Mouse (Mus musculus) CH12.LX (cell line): ENCODE results near the gene Gprin1. TPM values are rescaled to one million over a fixed set of nuclear protein-coding genes. Genes with fewer than 3 reads are reported as not detected.

Source experiments
- DNase-seq: peaks from one replicate; pipeline ENCODE4 v3.0.0-alpha.2; 2013; ENCODE audit errors: extremely low read depth
- H3K27ac ChIP-seq: 2 replicates; pipeline ENCODE4 v1.5.1; 2012; ENCODE audit warnings: low read depth, mild to moderate bottlenecking, control low read depth, moderate library complexity; ENCODE audit not compliant: insufficient read depth
- H3K27me3 ChIP-seq: replicated peaks from 2 replicates; pipeline ENCODE3; 2012; ENCODE audit warnings: inconsistent platforms
- H3K36me3 ChIP-seq, 2 experiments: replicated peaks in 1 of 2; 2 replicates each; pipeline versions ENCODE3 to v1.6.1; 2012; ENCODE audit warnings: inconsistent platforms in 1 of 2, low read length in 1 of 2, mild to moderate bottlenecking in 1 of 2, mixed read lengths in 1 of 2, moderate library complexity in 1 of 2; ENCODE audit not compliant: control insufficient read depth in 1 of 2, insufficient read depth in 1 of 2
- H3K4me1 ChIP-seq, 2 experiments: 2 replicates each; pipeline ENCODE4 v1.6.1; 2012; ENCODE audit warnings: inconsistent platforms in 1 of 2, moderate library complexity in 1 of 2; ENCODE audit not compliant: insufficient read depth in 2 of 2, control insufficient read depth in 1 of 2
- H3K4me2 ChIP-seq: 2 replicates; pipeline ENCODE4 v1.6.1; 2012; ENCODE audit warnings: low read depth, mild to moderate bottlenecking, control low read depth; ENCODE audit not compliant: poor library complexity, insufficient read depth, severe bottlenecking
- H3K4me3 ChIP-seq, 3 experiments: fragments of 150-350 bp in 1 of 3; sonication (generic) in 1 of 3; replicated peaks in 1 of 3; 2 replicates each; pipeline versions ENCODE3 to v1.5.1; 2011 to 2012; ENCODE audit warnings: low read depth in 2 of 3, low read length in 2 of 3, mild to moderate bottlenecking in 2 of 3, moderate library complexity in 2 of 3, control low read depth in 1 of 3, improper control_type of control experiment in 1 of 3, inconsistent platforms in 1 of 3, mixed read lengths in 1 of 3; ENCODE audit not compliant: poor library complexity in 1 of 3
- H3K79me2 ChIP-seq: replicated peaks from 2 replicates; pipeline ENCODE4 v1.6.1; 2012; ENCODE audit warnings: mild to moderate bottlenecking, moderate library complexity; ENCODE audit not compliant: control insufficient read depth, poor library complexity, insufficient read depth, severe bottlenecking; ENCODE audit errors: extremely low read depth
- H3K9ac ChIP-seq: 2 replicates; pipeline ENCODE4 v1.6.1; 2012; ENCODE audit warnings: low read depth, mild to moderate bottlenecking, control low read depth, moderate library complexity; ENCODE audit not compliant: insufficient read depth
- H3K9me3 ChIP-seq: replicated peaks from 2 replicates; pipeline ENCODE3; 2012; ENCODE audit warnings: low read length, inconsistent platforms, mixed read lengths
- BHLHE40 ChIP-seq: IDR thresholded peaks from 2 replicates; pipeline ENCODE4 v1.6.1; 2011; ENCODE audit warnings: mild to moderate bottlenecking, low read depth, low read length, improper control_type of control experiment
- CHD1 ChIP-seq: IDR thresholded peaks from 2 replicates; pipeline ENCODE4 v1.6.1; 2012; ENCODE audit warnings: low read depth, low read length, improper control_type of control experiment, inconsistent platforms
- CHD2 ChIP-seq: IDR thresholded peaks from 2 replicates; pipeline ENCODE4 v1.6.1; 2011; ENCODE audit warnings: low read length, improper control_type of control experiment
- E2F4 ChIP-seq: IDR thresholded peaks from 2 replicates; pipeline ENCODE4 v1.6.1; 2011; ENCODE audit warnings: low read depth, low read length, improper control_type of control experiment; ENCODE audit not compliant: insufficient replicate concordance
- ELF1 ChIP-seq: IDR thresholded peaks from 2 replicates; pipeline ENCODE4 v1.6.1; 2014; ENCODE audit warnings: low read depth, mild to moderate bottlenecking, inconsistent platforms, low read length, improper control_type of control experiment
- EP300 ChIP-seq: IDR thresholded peaks from 2 replicates; pipeline ENCODE4 v1.6.1; 2011; ENCODE audit warnings: low read length, improper control_type of control experiment
- GABPA ChIP-seq: IDR thresholded peaks from 2 replicates; pipeline ENCODE4 v1.6.1; 2012; ENCODE audit warnings: low read depth, low read length, improper control_type of control experiment, inconsistent platforms; ENCODE audit not compliant: insufficient replicate concordance
- HCFC1 ChIP-seq: IDR thresholded peaks from 2 replicates; pipeline ENCODE4 v1.6.1; 2012; ENCODE audit warnings: low read depth, mild to moderate bottlenecking, inconsistent platforms, low read length, improper control_type of control experiment
- IRF4 ChIP-seq: IDR thresholded peaks from 2 replicates; pipeline ENCODE4 v1.6.1; 2014; ENCODE audit warnings: low read depth, mild to moderate bottlenecking, inconsistent platforms, low read length, improper control_type of control experiment
- JUND ChIP-seq: conservative IDR thresholded peaks from 2 replicates; pipeline ENCODE4 v1.6.1; 2011; ENCODE audit warnings: low read depth, low read length, improper control_type of control experiment
- MAX ChIP-seq: IDR thresholded peaks from 2 replicates; pipeline ENCODE4 v1.6.1; 2011; ENCODE audit warnings: low read length, improper control_type of control experiment
- MAZ ChIP-seq: IDR thresholded peaks from 2 replicates; pipeline ENCODE4 v1.6.1; 2012; ENCODE audit warnings: low read depth, mild to moderate bottlenecking, inconsistent platforms, low read length, improper control_type of control experiment, moderate library complexity
- MEF2A ChIP-seq: IDR thresholded peaks from 2 replicates; pipeline ENCODE4 v1.6.1; 2014; ENCODE audit warnings: low read depth, mild to moderate bottlenecking, inconsistent platforms, low read length, improper control_type of control experiment, borderline replicate concordance
- MXI1 ChIP-seq: IDR thresholded peaks from 2 replicates; pipeline ENCODE4 v1.6.1; 2011; ENCODE audit warnings: mild to moderate bottlenecking, low read depth, low read length, improper control_type of control experiment
- MYC ChIP-seq: IDR thresholded peaks from 2 replicates; pipeline ENCODE4 v1.6.1; 2011; ENCODE audit warnings: low read depth, mild to moderate bottlenecking, improper control_type of control experiment, low read length
- NELFE ChIP-seq: IDR thresholded peaks from 2 replicates; pipeline ENCODE4 v1.6.1; 2011; ENCODE audit warnings: low read depth, low read length, improper control_type of control experiment
- NRF1 ChIP-seq: IDR thresholded peaks from 2 replicates; pipeline ENCODE4 v1.6.1; 2014; ENCODE audit warnings: low read depth, mild to moderate bottlenecking, inconsistent platforms, low read length, improper control_type of control experiment, moderate library complexity
- PAX5 ChIP-seq: IDR thresholded peaks from 2 replicates; pipeline ENCODE4 v1.6.1; 2012; ENCODE audit warnings: low read length, inconsistent platforms, mixed read lengths
- POLR2A ChIP-seq: IDR thresholded peaks from 2 replicates; pipeline ENCODE4 v1.6.1; 2011; ENCODE audit warnings: low read depth, mild to moderate bottlenecking, improper control_type of control experiment, low read length
- POLR2AphosphoS2 ChIP-seq: IDR thresholded peaks from 2 replicates; pipeline ENCODE4 v1.6.1; 2011; ENCODE audit warnings: low read depth, low read length, improper control_type of control experiment
- RAD21 ChIP-seq: IDR thresholded peaks from 2 replicates; pipeline ENCODE4 v1.6.1; 2011; ENCODE audit warnings: low read depth, mild to moderate bottlenecking, low read length, improper control_type of control experiment, moderate library complexity
- RCOR1 ChIP-seq: conservative IDR thresholded peaks from 2 replicates; pipeline ENCODE4 v1.6.1; 2012; ENCODE audit warnings: low read depth, mild to moderate bottlenecking, inconsistent platforms, low read length, improper control_type of control experiment
- SIN3A ChIP-seq: IDR thresholded peaks from 2 replicates; pipeline ENCODE4 v1.6.1; 2012; ENCODE audit warnings: low read length, improper control_type of control experiment, inconsistent platforms
- SMC3 ChIP-seq: IDR thresholded peaks from 2 replicates; pipeline ENCODE4 v1.6.1; 2011; ENCODE audit warnings: low read depth, low read length, improper control_type of control experiment
- TBP ChIP-seq: conservative IDR thresholded peaks from 2 replicates; pipeline ENCODE4 v1.6.1; 2011; ENCODE audit warnings: low read depth, low read length, improper control_type of control experiment
- TCF12 ChIP-seq: IDR thresholded peaks from 2 replicates; pipeline ENCODE4 v1.6.1; 2014; ENCODE audit warnings: low read depth, mild to moderate bottlenecking, inconsistent platforms, low read length, improper control_type of control experiment
- UBTF ChIP-seq: IDR thresholded peaks from 2 replicates; pipeline ENCODE4 v1.6.1; 2012; ENCODE audit warnings: low read depth, mild to moderate bottlenecking, inconsistent platforms, low read length, improper control_type of control experiment, moderate library complexity
- USF1 ChIP-seq: IDR thresholded peaks from 2 replicates; pipeline ENCODE4 v1.6.1; 2014; ENCODE audit warnings: low read depth, mild to moderate bottlenecking, inconsistent platforms, low read length, improper control_type of control experiment
- ZC3H11A ChIP-seq: IDR thresholded peaks from 2 replicates; pipeline ENCODE4 v1.6.1; 2012; ENCODE audit warnings: low read depth, mild to moderate bottlenecking, inconsistent platforms, low read length, improper control_type of control experiment
- ZKSCAN1 ChIP-seq: IDR thresholded peaks from 2 replicates; pipeline ENCODE4 v1.6.1; 2012; ENCODE audit warnings: low read depth, inconsistent platforms, low read length, improper control_type of control experiment, borderline replicate concordance
- ZMIZ1 ChIP-seq: IDR thresholded peaks from 2 replicates; pipeline ENCODE4 v1.6.1; 2012; ENCODE audit warnings: low read depth, mild to moderate bottlenecking, inconsistent platforms, low read length, improper control_type of control experiment
- ZNF384 ChIP-seq: IDR thresholded peaks from 2 replicates; pipeline ENCODE4 v1.6.1; 2012; ENCODE audit warnings: low read depth, low read length, improper control_type of control experiment, inconsistent platforms
- dilution Hi-C: fragments of 300-500 bp; cut with MboI; formaldehyde crosslinking; loops from 2 replicates; pipeline ENCODE4 v1.14.3; 2020; ENCODE audit warnings: low sequenced_read_pairs; ENCODE audit not compliant: extremely low pct_unique_long_range_greater_than_20kb, extremely low pct_ligation_motif_present
- in situ Hi-C: fragments of 300-500 bp; cut with MboI; formaldehyde crosslinking; loops from 3 replicates; pipeline ENCODE4 v1.14.3; 2019; ENCODE audit warnings: low sequenced_read_pairs, low pct_ligation_motif_present, low pct_unique_long_range_greater_than_20kb, mixed read lengths
- polyA plus RNA-seq: library from polyadenylated mRNA; unstranded; fragments of >175 nt; gene quantifications from 2 replicates; pipeline ENCODE4 v1.2.1, GENCODE M21; 2012; ENCODE audit warnings: low read depth; ENCODE audit not compliant: insufficient read length
- total RNA-seq, 2 experiments: library from RNA; depleted of rRNA; stranded (reverse); fragments of 300-350 nt in 1 of 2; fragments of >200 nt in 1 of 2; gene quantifications; 2 replicates each; pipeline ENCODE4 v1.2.3; 2012 to 2014

The Gprin1 gene
- total and polyA plus RNA-seq, 3 experiments = not detected

- H3K27ac ChIP-seq = no peak overlapping the region
- H3K4me3 ChIP-seq = no peak overlapping the region
- H3K4me2 ChIP-seq = no peak overlapping the region
- H3K4me1 ChIP-seq = no peaks in the 10 kb centered on the region
- in situ Hi-C loops = no loop called here
- no peak for DNase-seq
- no peaks in the 10 kb centered on the region for H3K36me3 ChIP-seq
- H3K79me2 ChIP-seq = no peaks in the 10 kb centered on the region
- no peak overlapping the region for H3K9ac ChIP-seq
- dilution Hi-C loops = no loop called here
- peaks cover 82% of the 10 kb centered on the region for H3K27me3 ChIP-seq
- peaks cover 4% of the 10 kb centered on the region for H3K9me3 ChIP-seq
- TF ChIP-seq CHD2 (no peak), ZMIZ1 (no peak), ZKSCAN1 (no peak), GABPA (no peak), NRF1 (no peak), TCF12 (no peak), E2F4 (no peak), RCOR1 (no peak), MYC (no peak), MAZ (no peak), UBTF (no peak), NELFE (no peak), HCFC1 (no peak), SIN3A (no peak), MXI1 (no peak), ZNF384 (no peak), IRF4 (no peak), MAX (no peak)
Measured at GRCm38 (mm10) chr13:54760164-54760795, 10.6 kb upstream of the Gprin1 start.

- Histone ChIP-seq H3K27ac (no peak overlapping the region), H3K79me2 (no peaks in the 10 kb centered on the region), H3K4me2 (no peak overlapping the region), H3K9me3 (peaks cover 4% of the 10 kb centered on the region), H3K36me3 (no peaks in the 10 kb centered on the region), H3K27me3 (peaks cover 82% of the 10 kb centered on the region), H3K9ac (no peak overlapping the region), H3K4me3 (no peak overlapping the region), H3K4me1 (no peaks in the 10 kb centered on the region)
- dilution Hi-C loops (no loop called here), in situ Hi-C loops (no loop called here)
- TF ChIP-seq SMC3 (no peak), ZMIZ1 (no peak), UBTF (no peak), ELF1 (no peak), EP300 (no peak), USF1 (no peak), ZKSCAN1 (no peak), POLR2A (no peak), NELFE (no peak), PAX5 (no peak), BHLHE40 (no peak), ZC3H11A (no peak), CHD1 (no peak), MEF2A (no peak), RAD21 (no peak), JUND (no peak), POLR2AphosphoS2 (no peak), TBP (no peak), NRF1 (no peak)
- no peak for DNase-seq
Measured at GRCm38 (mm10) chr13:54759496-54759895, 9.8 kb upstream of the Gprin1 start.
